Mouse (Mus musculus): Measurements from ENCODE around the gene Plod2.

The Plod2 gene

DNA sequence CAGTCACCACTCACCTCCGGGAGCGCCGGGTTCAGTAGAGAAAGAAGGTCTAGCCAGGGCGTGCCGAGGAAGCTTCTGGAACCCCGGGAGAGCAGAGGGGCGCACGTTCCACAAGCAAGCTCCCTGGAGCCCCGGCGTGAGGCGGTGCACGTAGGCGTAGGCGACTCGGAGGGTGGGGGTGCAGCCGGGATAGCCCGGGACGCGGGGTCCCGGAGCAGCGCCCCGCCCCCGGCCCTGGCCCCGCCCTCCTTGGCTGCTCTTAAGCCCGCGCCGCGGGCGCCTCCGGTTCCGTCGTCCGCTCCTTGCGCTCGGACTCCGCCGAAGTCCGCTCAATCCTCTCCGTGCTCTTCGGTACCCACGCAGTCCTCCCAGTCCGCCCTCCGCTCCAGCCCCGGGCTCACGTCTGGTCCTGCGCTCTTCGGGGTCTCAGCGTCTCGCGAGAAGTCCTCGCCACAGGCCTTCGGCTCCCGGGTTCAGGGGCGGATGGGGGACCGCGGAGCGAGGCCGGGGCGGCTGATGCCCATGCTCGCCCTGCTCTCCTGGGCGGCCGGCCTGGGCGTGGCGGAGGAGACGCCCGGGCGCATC is at the start of gene Plod2:
Gene Plod2 (plus strand): TSS at position 247 of the 585 bp plus-strand sequence.
- in situ Hi-C loops (cut with MboI; ENCODE audit: unreplicated experiment in 2 of 2) = no loop called here

GRCm38 (mm10) chr9:92499710-92500410 is 42.2 kb upstream of the Plod2 start:
- in situ Hi-C loops (cut with MboI; ENCODE audit: unreplicated experiment in 2 of 2) = loop anchor here (5.0 to 25.0 kb wide), 7 partner anchors 107 to 587 kb away; no protein-coding TSS in a partner anchor

- in situ Hi-C loops (cut with MboI; ENCODE audit: unreplicated experiment in 2 of 2) = loop anchor here (5.0 to 25.0 kb wide), 5 partner anchors 103 to 583 kb away; no protein-coding TSS in a partner anchor
Measured at GRCm38 (mm10) chr9:92504256-92504655, 37.8 kb upstream of the Plod2 start.

DNA sequence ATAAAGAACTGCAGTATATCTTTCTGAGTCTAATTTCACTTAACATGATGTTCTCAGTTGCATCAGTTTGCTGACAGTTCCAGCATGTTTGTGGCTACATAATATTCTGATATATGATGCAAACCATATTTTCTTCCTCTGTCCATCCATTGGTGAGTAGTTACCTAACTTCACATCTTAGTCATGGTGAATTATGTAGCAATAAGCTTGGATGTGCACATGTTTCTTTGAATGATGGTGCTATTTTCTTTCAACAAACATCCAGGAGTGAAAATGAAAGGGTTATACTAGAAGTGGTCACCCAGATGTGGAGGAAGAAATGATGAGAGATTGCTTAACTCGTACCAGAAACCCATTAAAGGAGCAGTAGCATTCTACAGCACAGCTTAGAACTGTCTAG is 37.1 kb upstream of the Plod2 start:
- in situ Hi-C loops (cut with MboI; ENCODE audit: unreplicated experiment in 2 of 2) = loop anchor here (5.0 to 25.0 kb wide), 5 partner anchors 102 to 582 kb away; no protein-coding TSS in a partner anchor

DNA sequence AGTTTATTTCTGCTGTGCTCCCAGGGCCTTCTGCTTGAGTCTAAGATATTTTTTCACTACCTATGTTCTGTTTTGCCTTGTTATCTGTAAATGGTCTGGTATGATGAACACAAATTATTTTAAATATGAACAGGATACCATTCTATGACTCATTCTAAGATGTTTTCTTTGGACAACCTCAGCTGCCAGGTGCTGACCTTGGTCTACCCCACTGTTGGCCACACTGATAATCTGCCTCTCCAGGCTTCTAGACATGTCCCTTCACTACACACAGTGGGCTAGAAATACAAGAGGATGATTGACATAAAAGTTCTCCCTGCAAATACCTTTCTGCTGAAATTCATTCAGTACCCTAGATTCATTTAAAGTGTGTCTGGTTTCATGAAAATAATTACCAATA is 30.3 kb upstream of the Plod2 start:
- in situ Hi-C loops (cut with MboI; ENCODE audit: unreplicated experiment in 2 of 2) = loop anchor here in 1 of 2 experiments (25.0 kb wide), 1 partner anchor 576 kb away; no protein-coding TSS in a partner anchor

- in situ Hi-C loops (cut with MboI; ENCODE audit: unreplicated experiment in 2 of 2) = loop anchor here in 1 of 2 experiments (25.0 kb wide), 1 partner anchor 570 kb away; no protein-coding TSS in a partner anchor
Measured at GRCm38 (mm10) chr9:92517036-92517435, 25.0 kb upstream of the Plod2 start.

- in situ Hi-C loops (cut with MboI; ENCODE audit: unreplicated experiment in 2 of 2) = loop anchor here in 1 of 2 experiments (25.0 kb wide), 1 partner anchor 567 kb away; no protein-coding TSS in a partner anchor
Measured at GRCm38 (mm10) chr9:92520751-92521150, 21.3 kb upstream of the Plod2 start.

GRCm38 (mm10) chr9:92524506-92524905 is 17.5 kb upstream of the Plod2 start:
- in situ Hi-C loops (cut with MboI; ENCODE audit: unreplicated experiment in 2 of 2) = loop anchor here in 1 of 2 experiments (25.0 kb wide), 1 partner anchor 563 kb away; no protein-coding TSS in a partner anchor

- in situ Hi-C loops (cut with MboI; ENCODE audit: unreplicated experiment in 2 of 2) = no loop called here
Measured at GRCm38 (mm10) chr9:92530055-92530454, 12.0 kb upstream of the Plod2 start.

DNA sequence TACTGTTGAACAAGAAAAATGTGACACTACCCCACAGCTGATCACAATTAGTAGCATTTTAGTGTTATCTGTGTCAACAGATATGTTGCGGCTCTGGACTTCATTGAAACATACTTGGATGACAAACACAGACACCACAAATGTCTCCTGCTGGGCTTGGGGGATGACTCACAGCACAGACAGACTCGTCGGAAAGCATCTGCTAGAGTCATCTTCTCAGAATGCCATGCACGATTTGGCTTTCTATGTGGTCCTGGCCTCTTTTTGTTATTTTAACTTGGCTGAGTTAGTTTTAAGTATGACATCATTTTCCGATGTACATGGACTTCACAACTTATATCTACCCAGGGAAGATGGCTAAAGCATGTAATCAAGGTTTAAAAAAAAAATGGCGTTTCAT is 4.3 kb upstream of the Plod2 start:
- in situ Hi-C loops (cut with MboI; ENCODE audit: unreplicated experiment in 2 of 2) = no loop called here

GRCm38 (mm10) chr9:92538216-92538615 is 3.8 kb upstream of the Plod2 start:
- in situ Hi-C loops (cut with MboI; ENCODE audit: unreplicated experiment in 2 of 2) = no loop called here

GRCm38 (mm10) chr9:92542591-92543416 is 781 bp downstream of the Plod2 start:
- in situ Hi-C loops (cut with MboI; ENCODE audit: unreplicated experiment in 2 of 2) = no loop called here

DNA sequence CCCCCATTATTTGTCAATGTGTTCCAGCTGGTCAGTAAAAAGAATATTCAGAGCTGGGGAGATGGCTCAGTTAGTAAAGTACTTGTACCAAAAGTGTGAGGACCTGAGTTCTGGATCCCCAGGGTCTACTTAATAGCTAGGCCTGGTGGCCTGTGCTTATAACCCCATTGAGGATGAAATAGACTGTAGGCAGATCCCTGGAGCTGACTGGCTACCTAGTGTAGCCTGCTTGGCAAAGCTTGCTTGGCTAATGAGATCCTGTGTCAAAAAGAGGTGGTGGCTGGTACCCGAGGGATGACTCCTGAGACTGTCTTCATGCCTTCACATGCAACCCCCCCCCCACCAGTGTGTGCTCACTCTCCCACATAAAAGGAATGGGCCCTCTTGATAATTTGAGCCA is 2.1 kb downstream of the Plod2 start:
- in situ Hi-C loops (cut with MboI; ENCODE audit: unreplicated experiment in 2 of 2) = no loop called here

DNA sequence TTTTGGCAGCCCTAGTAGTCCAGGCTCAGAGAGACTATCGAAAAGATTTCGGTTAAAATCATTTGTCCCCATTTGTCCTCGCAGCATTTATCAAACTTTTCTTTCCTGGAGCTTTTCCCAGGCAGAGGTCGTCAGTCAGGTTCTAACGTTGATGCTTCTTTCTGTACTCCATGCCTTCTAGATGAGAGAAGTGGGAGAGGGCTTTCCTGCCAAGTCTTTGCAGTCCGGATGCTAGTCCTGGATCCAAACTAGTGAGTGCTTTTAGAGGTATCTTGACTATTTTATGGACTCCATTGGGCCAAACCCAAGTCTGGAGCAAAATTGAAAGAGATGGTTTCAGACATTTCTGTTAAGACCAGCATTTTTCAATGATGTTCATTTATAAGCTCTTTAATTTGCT is 3.0 kb downstream of the Plod2 start:
- in situ Hi-C loops (cut with MboI; ENCODE audit: unreplicated experiment in 2 of 2) = no loop called here

DNA sequence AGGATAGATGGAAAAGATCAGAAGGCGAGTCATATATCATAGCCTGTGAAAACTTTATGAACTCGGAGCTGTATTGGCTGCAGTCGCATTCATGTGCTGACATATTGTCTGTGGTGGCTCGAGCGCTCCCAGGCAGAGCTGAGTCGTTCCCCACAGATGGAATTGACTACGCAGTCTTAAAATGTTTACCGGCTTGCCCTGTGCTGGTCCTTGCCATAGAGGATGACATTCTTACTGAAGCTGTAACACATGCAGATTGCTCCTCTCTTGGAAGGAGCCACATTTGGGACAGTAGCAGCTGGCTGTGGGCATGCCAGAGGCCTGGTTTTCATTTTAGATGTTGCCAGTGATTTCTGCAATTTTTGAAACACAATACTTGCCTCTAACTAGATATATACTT is 4.4 kb downstream of the Plod2 start:
- in situ Hi-C loops (cut with MboI; ENCODE audit: unreplicated experiment in 2 of 2) = no loop called here

- in situ Hi-C loops (cut with MboI; ENCODE audit: unreplicated experiment in 2 of 2) = no loop called here
Measured at GRCm38 (mm10) chr9:92547106-92547505, 5.1 kb downstream of the Plod2 start.

GRCm38 (mm10) chr9:92547821-92548220 is 5.8 kb downstream of the Plod2 start:
- in situ Hi-C loops (cut with MboI; ENCODE audit: unreplicated experiment in 2 of 2) = no loop called here

DNA sequence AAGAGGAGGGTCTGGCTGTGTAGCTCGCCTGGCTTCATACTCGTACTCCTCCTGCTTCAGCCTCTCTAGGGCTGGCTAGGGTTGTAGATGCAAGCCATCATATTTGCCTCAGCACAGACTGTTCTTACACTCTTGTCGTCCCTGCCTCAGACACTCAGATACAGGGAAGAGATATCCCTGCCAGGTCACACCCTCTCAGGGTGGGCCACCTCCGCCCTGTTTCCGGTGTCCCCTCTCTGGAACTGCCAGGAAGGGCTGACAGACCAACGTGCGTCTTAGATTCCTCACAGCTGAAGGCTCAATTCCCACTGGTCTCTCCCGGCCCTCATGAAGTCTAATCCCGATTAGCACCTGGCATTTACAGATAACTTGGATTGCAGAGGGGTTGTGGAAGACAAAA is 6.6 kb downstream of the Plod2 start:
- in situ Hi-C loops (cut with MboI; ENCODE audit: unreplicated experiment in 2 of 2) = no loop called here

DNA sequence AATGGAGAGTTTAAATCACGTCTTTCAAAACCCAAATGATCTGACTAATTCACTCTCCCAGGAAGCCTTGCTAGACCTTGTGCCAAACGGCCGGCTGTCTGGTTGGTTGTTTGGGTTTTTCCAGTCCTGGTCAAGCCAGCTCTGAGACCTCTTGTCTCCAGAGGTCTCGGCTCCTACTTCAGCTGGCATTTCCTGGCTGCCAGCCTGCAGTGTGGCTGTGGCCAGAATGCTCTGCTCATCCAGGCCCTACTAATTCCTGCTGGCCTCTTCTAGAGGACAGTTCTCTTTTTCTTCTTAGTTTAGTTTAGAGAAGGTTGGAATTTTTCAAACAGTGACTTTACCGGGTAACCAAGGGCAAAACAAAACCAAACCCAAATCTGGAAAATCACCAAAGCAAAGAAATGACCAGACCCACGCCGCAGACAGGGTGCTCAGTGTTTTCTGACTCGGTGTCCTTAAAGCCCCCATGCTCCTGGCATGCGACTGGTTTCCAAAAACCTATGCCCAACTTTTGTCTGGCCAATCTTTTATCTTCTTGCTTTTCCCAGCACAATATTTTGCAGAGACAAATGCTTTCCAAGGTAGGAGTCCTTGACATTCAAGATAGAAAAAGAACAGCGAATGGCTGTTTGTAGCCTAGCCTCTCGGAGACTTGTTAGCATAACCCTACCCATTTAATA is 7.9 kb downstream of the Plod2 start:
- in situ Hi-C loops (cut with MboI; ENCODE audit: unreplicated experiment in 2 of 2) = no loop called here

DNA sequence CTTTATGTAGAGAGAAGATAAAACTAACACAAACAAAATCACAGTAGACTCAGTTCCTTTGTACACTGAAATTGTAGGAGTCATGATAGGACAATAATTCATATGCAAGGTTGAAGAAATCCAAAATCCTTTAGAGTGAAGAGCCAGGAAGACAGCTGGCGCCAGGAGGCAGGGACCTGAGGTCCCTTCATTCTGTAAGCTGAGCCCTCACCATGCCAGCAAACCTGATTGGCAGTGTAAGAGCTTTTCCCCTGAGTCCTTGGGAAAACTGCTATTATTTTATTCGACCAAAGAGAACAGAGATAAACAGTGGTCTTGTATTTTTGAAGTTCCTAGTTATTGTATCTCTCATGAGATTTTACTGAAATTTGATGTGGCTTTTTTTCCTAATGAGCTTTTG is 9.0 kb downstream of the Plod2 start:
- in situ Hi-C loops (cut with MboI; ENCODE audit: unreplicated experiment in 2 of 2) = no loop called here
